Mouse (Mus musculus): ENCODE data around the gene Grasp. TPM values are rescaled to one million over a fixed set of nuclear protein-coding genes. Genes with fewer than 3 reads are reported as not detected.

Grasp gene
- polyA plus RNA-seq, 1 experiment from 2014 or later, result 3.9 TPM

DNA sequence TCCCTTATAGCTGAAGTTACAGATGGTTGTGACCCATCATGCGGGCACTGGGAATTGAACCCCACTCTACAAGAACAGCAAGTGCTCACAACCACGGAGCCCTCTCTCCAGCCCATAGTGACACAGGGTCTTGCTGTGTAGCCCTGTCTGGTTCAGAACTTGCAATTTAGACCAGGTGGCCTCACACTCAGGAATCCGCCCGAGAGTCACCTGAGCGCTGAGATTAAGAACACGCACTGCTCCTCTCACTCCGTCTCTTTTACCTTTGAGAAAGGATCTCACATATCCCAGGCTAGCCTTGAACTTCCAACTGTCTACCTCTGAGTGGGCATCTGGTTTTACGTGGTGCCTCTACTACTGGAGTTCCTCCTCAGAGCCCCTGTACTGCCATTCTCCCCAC lies 39.7 kb upstream of the Grasp start:
- Histone ChIP-seq H3K36me3 (peaks cover 4% of the 10 kb centered on the region; the same call in 1 of the 2 replicates), H3K9me3 (no peaks in the 10 kb centered on the region), H3K9ac (no peak overlapping the region), H3K4me1 (replicated peaks) (peaks cover 30% of the 10 kb centered on the region), H3K27me3 (replicated peaks) (no peaks in the 10 kb centered on the region), H3K4me2 (replicated peaks) (no peak overlapping the region), H3K27ac (no peak overlapping the region; the same call in 1 of the 2 replicates), H3K4me3 (replicated peaks) (no peak overlapping the region)
- 82% methylated on average over 8 of the region's 8 CpGs for WGBS
- no peak for ATAC-seq

DNA sequence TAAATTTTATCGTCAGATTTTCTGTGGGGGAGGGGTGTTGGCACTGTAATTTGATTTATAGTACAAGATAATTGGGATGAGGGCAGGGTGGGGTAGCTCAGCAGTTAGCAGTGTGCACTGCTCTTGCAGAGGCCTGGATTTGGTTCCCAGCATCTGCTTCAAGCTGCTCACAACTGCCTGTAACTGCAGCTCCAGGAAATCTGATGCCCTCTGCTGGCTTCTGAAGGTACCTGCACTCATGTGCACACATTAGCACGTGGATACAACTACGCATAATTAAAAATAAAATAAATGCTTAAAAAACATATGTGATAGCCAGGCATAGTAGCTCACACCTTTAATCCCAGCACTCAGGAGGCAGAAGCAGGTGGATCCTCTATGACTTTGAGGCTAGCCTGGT lies 38.4 kb upstream of the Grasp start:
- Histone ChIP-seq H3K4me2 (replicated peaks) (no peak overlapping the region), H3K9me3 (no peaks in the 10 kb centered on the region), H3K4me1 (replicated peaks) (peaks cover 28% of the 10 kb centered on the region), H3K4me3 (replicated peaks) (no peak overlapping the region), H3K36me3 (peaks cover 4% of the 10 kb centered on the region; the same call in 1 of the 2 replicates), H3K27ac (no peak overlapping the region), H3K27me3 (replicated peaks) (no peaks in the 10 kb centered on the region), H3K9ac (no peak overlapping the region)
- no peak for ATAC-seq
- 96% methylated on average over 3 of the region's 3 CpGs for WGBS

GRCm38 (mm10) chr15:101187907-101188306 lies 36.1 kb upstream of the Grasp start:
- no peak overlapping the region for H3K9ac ChIP-seq
- H3K27me3 ChIP-seq (replicated peaks), result no peaks in the 10 kb centered on the region
- H3K4me3 ChIP-seq (replicated peaks), result no peak overlapping the region
- H3K27ac ChIP-seq, result 0 out of 2 replicates have a peak overlapping the region, but pooled peaks have one; percentile 6
- peaks cover 4% of the 10 kb centered on the region; the same call in 1 of the 2 replicates for H3K36me3 ChIP-seq
- 0 out of 2 replicates have a peak, but pooled peaks have one; percentile 22 for ATAC-seq
- no peaks in the 10 kb centered on the region for H3K9me3 ChIP-seq
- H3K4me1 ChIP-seq (replicated peaks), result peaks cover 34% of the 10 kb centered on the region
- H3K4me2 ChIP-seq (replicated peaks), result no peak overlapping the region
- WGBS, result 58% methylated on average over 5 of the region's 5 CpGs

DNA sequence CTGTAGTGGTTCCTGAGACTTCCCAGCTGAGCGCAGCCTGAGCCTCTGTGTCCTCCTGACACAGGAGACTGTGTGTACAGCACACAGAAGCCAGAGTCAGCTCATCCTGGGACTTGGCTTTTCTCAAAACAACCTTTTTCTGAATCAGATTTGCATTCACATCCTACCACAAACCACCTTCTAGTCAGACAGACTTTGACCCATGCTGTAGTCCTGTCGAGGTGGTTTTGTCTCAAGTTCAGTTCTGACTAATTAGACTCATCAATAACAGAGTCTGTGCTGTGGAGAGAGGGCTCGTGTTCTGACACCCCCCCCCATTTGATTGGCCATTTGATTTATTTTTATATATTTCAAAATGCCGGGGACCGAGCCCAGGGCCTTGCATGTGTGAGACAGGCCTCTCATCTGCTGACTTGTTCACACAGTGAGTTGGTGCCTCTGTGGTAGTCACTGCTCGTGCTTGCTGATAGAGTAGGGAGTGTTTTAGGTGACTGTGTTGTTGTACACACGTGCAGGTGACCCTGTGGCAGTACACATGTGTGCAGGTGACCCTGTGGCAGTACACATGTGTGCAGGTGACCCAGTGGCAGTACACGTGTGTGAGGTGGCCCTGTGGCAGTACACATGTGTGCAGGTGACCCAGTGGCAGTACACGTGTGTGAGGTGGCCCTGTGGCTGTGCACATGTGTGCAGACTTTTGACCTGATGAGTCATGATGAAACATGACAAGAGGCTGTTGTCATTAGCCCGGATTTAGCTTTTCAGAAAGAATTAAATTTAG lies 33.8 kb upstream of the Grasp start:
- no peak for ATAC-seq
- H3K9ac ChIP-seq, result no peak overlapping the region
- H3K27ac ChIP-seq, result no peak overlapping the region
- H3K36me3 ChIP-seq, result peaks cover 4% of the 10 kb centered on the region; the same call in 1 of the 2 replicates
- H3K4me2 ChIP-seq (replicated peaks), result no peak overlapping the region
- H3K4me3 ChIP-seq (replicated peaks), result no peak overlapping the region
- peaks cover 47% of the 10 kb centered on the region for H3K4me1 ChIP-seq (replicated peaks)
- WGBS, result 69% methylated on average over 10 of the region's 10 CpGs
- H3K27me3 ChIP-seq (replicated peaks), result no peaks in the 10 kb centered on the region
- H3K9me3 ChIP-seq, result no peaks in the 10 kb centered on the region

- ATAC-seq, result no peak
- H3K9ac ChIP-seq, result no peak overlapping the region
- H3K27ac ChIP-seq, result 0 out of 2 replicates have a peak overlapping the region, but pooled peaks have one; percentile 56
- H3K4me3 ChIP-seq (replicated peaks), result no peak overlapping the region
- no peaks in the 10 kb centered on the region for H3K9me3 ChIP-seq
- peaks cover 2% of the 10 kb centered on the region for H3K36me3 ChIP-seq
- H3K4me1 ChIP-seq (replicated peaks), result peaks cover 49% of the 10 kb centered on the region
- WGBS, result 59% methylated on average over 5 of the region's 5 CpGs
- H3K27me3 ChIP-seq (replicated peaks), result no peaks in the 10 kb centered on the region
- H3K4me2 ChIP-seq (replicated peaks), result no peak overlapping the region
These were observed 33.2 kb upstream of the Grasp start for GRCm38 (mm10) chr15:101190762-101191150.

- 47% methylated on average over 13 of the region's 13 CpGs for WGBS
- H3K9ac ChIP-seq, result no peak overlapping the region
These were observed 32.3 kb upstream of the Grasp start for GRCm38 (mm10) chr15:101191459-101192259.

GRCm38 (mm10) chr15:101192260-101192640 lies 31.7 kb upstream of the Grasp start:
- peaks cover 50% of the 10 kb centered on the region for H3K4me1 ChIP-seq (replicated peaks)
- no peaks in the 10 kb centered on the region for H3K9me3 ChIP-seq
- no peak overlapping the region for H3K9ac ChIP-seq
- ATAC-seq, result no peak
- H3K27me3 ChIP-seq (replicated peaks), result no peaks in the 10 kb centered on the region
- H3K4me2 ChIP-seq (replicated peaks), result no peak overlapping the region
- H3K27ac ChIP-seq, result no peak overlapping the region
- WGBS, result 53% methylated on average over 7 of the region's 7 CpGs
- peaks cover 10% of the 10 kb centered on the region for H3K36me3 ChIP-seq
- H3K4me3 ChIP-seq (replicated peaks), result no peak overlapping the region

More at GRCm38 (mm10) chr15:101191459-101192259, 32.3 kb upstream of the Grasp start:
- no peak for ATAC-seq
- Histone ChIP-seq H3K36me3 (peaks cover 7% of the 10 kb centered on the region), H3K27ac (peak overlapping the region; percentile 56), H3K27me3 (replicated peaks) (no peaks in the 10 kb centered on the region), H3K4me1 (replicated peaks) (peaks cover 50% of the 10 kb centered on the region), H3K9me3 (no peaks in the 10 kb centered on the region), H3K4me2 (replicated peaks) (no peak overlapping the region), H3K4me3 (replicated peaks) (no peak overlapping the region)

GRCm38 (mm10) chr15:101192651-101193050 lies 31.3 kb upstream of the Grasp start:
- H3K27ac ChIP-seq, result no peak overlapping the region
- H3K4me1 ChIP-seq (replicated peaks), result peaks cover 50% of the 10 kb centered on the region
- H3K9ac ChIP-seq, result no peak overlapping the region
- no peak overlapping the region for H3K4me2 ChIP-seq (replicated peaks)
- no peaks in the 10 kb centered on the region for H3K27me3 ChIP-seq (replicated peaks)
- peaks cover 10% of the 10 kb centered on the region for H3K36me3 ChIP-seq
- H3K9me3 ChIP-seq, result no peaks in the 10 kb centered on the region
- ATAC-seq, result no peak
- WGBS, result 75% methylated on average over 7 of the region's 7 CpGs
- H3K4me3 ChIP-seq (replicated peaks), result no peak overlapping the region

- WGBS, result 79% methylated on average over 6 of the region's 6 CpGs
- no peaks in the 10 kb centered on the region for H3K27me3 ChIP-seq (replicated peaks)
- H3K27ac ChIP-seq, result no peak overlapping the region
- no peak overlapping the region for H3K4me2 ChIP-seq (replicated peaks)
- H3K9me3 ChIP-seq, result no peaks in the 10 kb centered on the region
- no peak overlapping the region for H3K4me3 ChIP-seq (replicated peaks)
- no peak overlapping the region for H3K9ac ChIP-seq
- no peak for ATAC-seq
- H3K4me1 ChIP-seq (replicated peaks), result peaks cover 50% of the 10 kb centered on the region
- H3K36me3 ChIP-seq, result peaks cover 17% of the 10 kb centered on the region
These were observed 30.0 kb upstream of the Grasp start for GRCm38 (mm10) chr15:101193971-101194370.

GRCm38 (mm10) chr15:101194951-101195823 lies 28.8 kb upstream of the Grasp start:
- ATAC-seq, result peak; percentile 80

DNA sequence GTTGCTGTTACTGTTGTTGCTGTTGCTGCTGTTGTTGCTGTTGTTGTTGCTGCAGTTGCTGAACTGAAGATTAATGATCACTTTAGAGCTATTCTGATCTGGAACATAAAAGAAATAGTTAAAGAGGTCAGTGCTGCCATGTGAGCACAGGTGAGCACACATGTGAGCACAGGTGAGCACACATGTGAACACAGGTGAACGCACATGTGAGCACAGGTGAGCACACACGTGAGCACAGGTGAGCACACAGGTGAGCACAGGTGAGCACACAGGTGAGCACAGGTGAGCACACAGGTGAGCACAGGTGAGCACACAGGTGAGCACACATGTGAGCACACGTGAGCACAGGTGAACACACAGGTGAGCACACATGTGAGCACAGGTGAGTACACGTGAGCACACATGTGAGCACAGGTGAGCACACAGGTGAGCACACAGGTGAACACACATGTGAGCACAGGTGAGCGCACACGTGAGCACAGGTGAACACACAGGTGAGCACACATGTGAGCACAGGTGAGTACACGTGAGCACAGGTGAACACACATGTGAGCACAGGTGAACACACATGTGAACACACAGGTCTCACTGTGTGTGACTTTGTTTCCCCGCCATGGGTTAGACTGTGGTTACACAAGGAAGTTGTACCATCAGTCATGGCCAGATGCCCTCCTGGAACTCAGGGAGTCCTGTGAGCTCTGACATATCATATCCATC lies 27.8 kb upstream of the Grasp start:
- H3K4me1 ChIP-seq (replicated peaks), result peaks cover 39% of the 10 kb centered on the region
- WGBS, result 93% methylated on average over 8 of the region's 8 CpGs
- H3K27ac ChIP-seq, result no peak overlapping the region
- no peak for ATAC-seq
- H3K36me3 ChIP-seq, result peaks cover 35% of the 10 kb centered on the region
- no peak overlapping the region for H3K4me2 ChIP-seq (replicated peaks)
- no peak overlapping the region for H3K4me3 ChIP-seq (replicated peaks)
- H3K9me3 ChIP-seq, result no peaks in the 10 kb centered on the region
- H3K9ac ChIP-seq, result no peak overlapping the region
- H3K27me3 ChIP-seq (replicated peaks), result no peaks in the 10 kb centered on the region

More at GRCm38 (mm10) chr15:101194951-101195823, 28.8 kb upstream of the Grasp start:
- Histone ChIP-seq H3K9me3 (no peaks in the 10 kb centered on the region), H3K27ac (peak overlapping the region; percentile 42; the same call in 1 of the 2 replicates), H3K36me3 (peaks cover 24% of the 10 kb centered on the region), H3K4me1 (replicated peaks) (peaks cover 44% of the 10 kb centered on the region), H3K27me3 (replicated peaks) (no peaks in the 10 kb centered on the region), H3K9ac (no peak overlapping the region), H3K4me2 (replicated peaks) (no peak overlapping the region), H3K4me3 (replicated peaks) (no peak overlapping the region)
- 75% methylated on average over 16 of the region's 16 CpGs for WGBS

All from intestine, embryonic 15.5 days (tissue).